Mouse (Mus musculus): ENCODE measurements at regions not wholly inside any gene's neighbourhood (a gene's known extent, or its start where the extent isn't known, plus 50 kb on each side); places are given as distances from the start of the nearest gene placed in this dataset.

- DNase-seq (ENCODE audit: low read depth, low spot score): no peak
- Histone ChIP-seq H3K27ac (ENCODE audit: control insufficient read depth, low read depth, low read length) (peak overlapping the region; percentile 94), H3K9me3 (replicated peaks; ENCODE audit: insufficient read depth, low read length) (no peaks in the 10 kb centered on the region), H3K9ac (ENCODE audit: control insufficient read depth, low read depth, low read length, poor library complexity, severe bottlenecking) (no peak overlapping the region; the same call in 1 of the 2 replicates), H3K27me3 (ENCODE audit: control insufficient read depth in 1 of 2, insufficient read depth in 2 of 2, low read length in 2 of 2) (no peaks in the 10 kb centered on the region), H3K79me2 (ENCODE audit: control insufficient read depth, insufficient read depth, low read length, poor library complexity) (peaks cover 2% of the 10 kb centered on the region), H3K4me3 (ENCODE audit: control insufficient read depth in 1 of 2, insufficient read depth in 1 of 2, low read depth in 2 of 2, low read length in 2 of 2) (no peak overlapping the region), H3K4me1 (ENCODE audit: control insufficient read depth in 1 of 2, insufficient read depth in 2 of 2, low read length in 2 of 2) (peaks cover 19 to 64% of the 10 kb centered on the region in 2 experiments), H3K36me3 (ENCODE audit: control insufficient read depth in 1 of 2, insufficient read depth in 2 of 2, low read length in 2 of 2) (peaks cover 0 to 59% of the 10 kb centered on the region in 2 experiments; a peak in 2 of 4 replicates)
- TF ChIP-seq BHLHE40 (IDR thresholded peaks at IDR 0.05; ENCODE audit: borderline replicate concordance, low read depth, low read length) (no peak), RAD21 (IDR thresholded peaks at IDR 0.05; ENCODE audit: low read depth, low read length) (no peak), MYB (IDR thresholded peaks at IDR 0.05; ENCODE audit: low read depth, low read length) (no peak), EP300 (IDR thresholded peaks at IDR 0.05; ENCODE audit: low read depth in 1 of 2, low read length in 2 of 2) (0 out of 4 replicates have a peak, but pooled peaks of 1 of the 2 experiments have one; percentile 5), HCFC1 (IDR thresholded peaks at IDR 0.05; ENCODE audit: low read depth, low read length) (no peak), TAL1 (IDR thresholded peaks at IDR 0.05; ENCODE audit: low read length) (no peak), TCF12 (IDR thresholded peaks at IDR 0.05; ENCODE audit: low read depth, low read length) (no peak)
These were observed 85.9 kb upstream of the Tbl1xr1 start for GRCm38 (mm10) chr3:21990526-21990925.

- peaks cover 0 to 51% of the 10 kb centered on the region in 2 experiments; a peak in 2 of 4 replicates for H3K36me3 ChIP-seq (ENCODE audit: control insufficient read depth in 1 of 2, insufficient read depth in 2 of 2, low read length in 2 of 2)
- H3K9me3 ChIP-seq (replicated peaks; ENCODE audit: insufficient read depth, low read length): no peaks in the 10 kb centered on the region
- DNase-seq (ENCODE audit: low read depth, low spot score): peak; percentile 84
- H3K79me2 ChIP-seq (ENCODE audit: control insufficient read depth, insufficient read depth, low read length, poor library complexity): peaks cover 2% of the 10 kb centered on the region
- H3K27ac ChIP-seq (ENCODE audit: control insufficient read depth, low read depth, low read length): peak overlapping the region; percentile 94
- no peaks in the 10 kb centered on the region for H3K27me3 ChIP-seq (ENCODE audit: control insufficient read depth in 1 of 2, insufficient read depth in 2 of 2, low read length in 2 of 2)
- peak overlapping the region; percentile 44 to 55 for H3K4me3 ChIP-seq (ENCODE audit: control insufficient read depth in 1 of 2, insufficient read depth in 1 of 2, low read depth in 2 of 2, low read length in 2 of 2)
- peaks cover 18 to 57% of the 10 kb centered on the region in 2 experiments for H3K4me1 ChIP-seq (ENCODE audit: control insufficient read depth in 1 of 2, insufficient read depth in 2 of 2, low read length in 2 of 2)
- H3K9ac ChIP-seq (ENCODE audit: control insufficient read depth, low read depth, low read length, poor library complexity, severe bottlenecking): peak overlapping the region; percentile 64
- TF ChIP-seq POLR2A (IDR thresholded peaks at IDR 0.05; ENCODE audit: control insufficient read depth in 1 of 2, insufficient read depth in 1 of 2, low read depth in 1 of 2, low read length in 2 of 2, poor library complexity in 1 of 2): peak; percentile 14 to 38; a peak in 1 of 4 replicates
- TF ChIP-seq USF2 (IDR thresholded peaks at IDR 0.05; ENCODE audit: borderline replicate concordance in 1 of 2, insufficient read depth in 1 of 2, low read depth in 1 of 2, low read length in 2 of 2): no peak
- TF ChIP-seq SMC3 (IDR thresholded peaks at IDR 0.05; ENCODE audit: low read depth, low read length): 0 out of 2 replicates have a peak, but pooled peaks have one; percentile 8
- 0 out of 2 replicates have a peak, but pooled peaks have one; percentile 49 for TF ChIP-seq HCFC1 (IDR thresholded peaks at IDR 0.05; ENCODE audit: low read depth, low read length)
- TF ChIP-seq GATA1 (IDR thresholded peaks at IDR 0.05; ENCODE audit: low read depth, low read length): peak; percentile 74
- 0 out of 2 replicates have a peak, but pooled peaks have one; percentile 27 for TF ChIP-seq BHLHE40 (IDR thresholded peaks at IDR 0.05; ENCODE audit: borderline replicate concordance, low read depth, low read length)
- no peak for TF ChIP-seq POLR2AphosphoS2 (IDR thresholded peaks at IDR 0.05; ENCODE audit: low read length)
- TF ChIP-seq TAL1 (IDR thresholded peaks at IDR 0.05; ENCODE audit: low read length): no peak
- TF ChIP-seq UBTF (IDR thresholded peaks at IDR 0.05; ENCODE audit: borderline replicate concordance, insufficient read depth, low read depth, low read length): no peak
- peak; percentile 87 for TF ChIP-seq ETS1 (IDR thresholded peaks at IDR 0.05; ENCODE audit: low read depth, low read length)
- peak; percentile 54; the same call in 1 of the 2 replicates for TF ChIP-seq MAZ (IDR thresholded peaks at IDR 0.05; ENCODE audit: low read depth, low read length)
- no peak for TF ChIP-seq RAD21 (IDR thresholded peaks at IDR 0.05; ENCODE audit: low read depth, low read length)
- TF ChIP-seq USF1 (IDR thresholded peaks at IDR 0.05; ENCODE audit: low read depth, low read length): no peak
- no peak for TF ChIP-seq ZC3H11A (IDR thresholded peaks at IDR 0.05; ENCODE audit: low read depth, low read length)
- no peak for TF ChIP-seq MEF2A (IDR thresholded peaks at IDR 0.05; ENCODE audit: extremely low read depth, insufficient replicate concordance, low read depth, low read length, poor library complexity, severe bottlenecking)
- peak; percentile 5; the same call in 1 of the 2 replicates for TF ChIP-seq ELF1 (IDR thresholded peaks at IDR 0.05; ENCODE audit: low read depth, low read length)
- no peak for TF ChIP-seq GABPA (IDR thresholded peaks at IDR 0.05; ENCODE audit: low read depth, low read length)
- peak; percentile 67 for TF ChIP-seq RCOR1 (IDR thresholded peaks at IDR 0.05; ENCODE audit: low read depth, low read length)
- no peak for TF ChIP-seq MXI1 (IDR thresholded peaks at IDR 0.05; ENCODE audit: low read depth, low read length)
- no peak for TF ChIP-seq CHD1 (IDR thresholded peaks at IDR 0.05; ENCODE audit: low read depth, low read length)
- no peak for TF ChIP-seq E2F4 (IDR thresholded peaks at IDR 0.05; ENCODE audit: borderline replicate concordance, low read depth, low read length)
- TF ChIP-seq CTCF (IDR thresholded peaks at IDR 0.05 in 2 of 3, conservative IDR thresholded peaks at IDR 0.05 in 1 of 3; ENCODE audit: control insufficient read depth in 1 of 3, insufficient read depth in 1 of 3, low read depth in 2 of 3, low read length in 3 of 3, poor library complexity in 1 of 3, severe bottlenecking in 1 of 3): no peak
- no peak for TF ChIP-seq ZNF384 (IDR thresholded peaks at IDR 0.05; ENCODE audit: low read depth, low read length)
- TF ChIP-seq CHD2 (IDR thresholded peaks at IDR 0.05; ENCODE audit: low read length): peak; percentile 57
- TF ChIP-seq ZKSCAN1 (IDR thresholded peaks at IDR 0.05; ENCODE audit: low read depth, low read length): no peak
- no peak for TF ChIP-seq NRF1 (IDR thresholded peaks at IDR 0.05; ENCODE audit: insufficient read depth, low read depth, low read length, poor library complexity, severe bottlenecking)
- peak; percentile 69 for TF ChIP-seq TCF12 (IDR thresholded peaks at IDR 0.05; ENCODE audit: low read depth, low read length)
- 0 out of 2 replicates have a peak, but pooled peaks have one; percentile 19 for TF ChIP-seq MYB (IDR thresholded peaks at IDR 0.05; ENCODE audit: low read depth, low read length)
These were observed 84.7 kb upstream of the Tbl1xr1 start for GRCm38 (mm10) chr3:21991681-21992152.

Measured in MEL (cell line).